Mouse (Mus musculus) lung, postnatal 0 days (tissue): ENCODE measurements around the gene Stk10.

Source experiments
- CTCF ChIP-seq: IDR thresholded peaks from 2 replicates; pipeline ENCODE4 v1.5.1; 2016; ENCODE audit warnings: antibody characterized with exemption, mild to moderate bottlenecking
- EP300 ChIP-seq: IDR thresholded peaks from 2 replicates; pipeline ENCODE4 v1.6.1; 2016; ENCODE audit warnings: antibody characterized with exemption, mild to moderate bottlenecking, control low read depth

GRCm38 (mm10) chr11:32650236-32650749 lies 117.2 kb downstream of the Stk10 start:
- TF ChIP-seq EP300: no peak
- no peak for TF ChIP-seq CTCF
